Mouse (Mus musculus) kidney, adult 2 months (tissue): ENCODE measurements around the gene Nfam1.

ENCODE experiments used
- CTCF ChIP-seq: fragments of 200-500 bp; conservative IDR thresholded peaks from 2 replicates; pipeline ENCODE4 v1.5.1; 2011; ENCODE audit warnings: low read depth, mild to moderate bottlenecking, control low read depth, low read length, moderate library complexity, mixed read lengths; ENCODE audit not compliant: insufficient read depth, insufficient read length
- POLR2A ChIP-seq: fragments of 200-500 bp; IDR thresholded peaks from one replicate; pipeline ENCODE4 v1.6.1; 2011; ENCODE audit warnings: low read depth, low read length, control low read depth

DNA sequence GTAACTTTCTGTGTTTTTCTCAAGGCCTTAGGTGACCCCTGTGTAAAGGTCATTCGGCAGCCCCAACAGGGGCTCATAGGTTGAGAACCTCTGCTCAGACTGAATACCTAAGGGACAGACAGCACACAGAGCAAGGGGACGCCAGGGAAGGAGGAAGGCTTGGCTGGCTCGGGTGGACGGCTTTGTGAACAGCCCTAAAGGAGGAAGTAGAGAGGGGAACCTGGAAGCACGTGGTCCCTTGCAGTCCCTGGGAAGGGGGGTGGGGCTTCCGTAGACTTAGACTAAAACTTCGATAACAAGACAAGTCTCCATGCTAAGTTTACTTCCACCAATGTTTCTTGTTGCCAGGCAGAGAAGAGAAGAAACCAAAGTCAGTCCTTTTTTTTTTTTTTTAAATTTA, 3.0 kb upstream of the Nfam1 start:
- TF ChIP-seq CTCF (no peak), POLR2A (no peak)
